Mouse (Mus musculus) ovary, postnatal 14 days (tissue): ENCODE data around the gene Zc3h18.

Experiments
- DNase-seq: peaks from one replicate; pipeline ENCODE4 v3.0.0; 2022; ENCODE audit warnings: low spot score

Zc3h18 gene

GRCm38 (mm10) chr8:122347811-122348552 is 28.4 kb upstream of the Zc3h18 start:
- no peak for DNase-seq

GRCm38 (mm10) chr8:122349357-122350297 is 26.8 kb upstream of the Zc3h18 start:
- no peak for DNase-seq

GRCm38 (mm10) chr8:122350309-122351089 is 25.9 kb upstream of the Zc3h18 start:
- no peak for DNase-seq

- no peak for DNase-seq
These were observed 22.3 kb upstream of the Zc3h18 start for GRCm38 (mm10) chr8:122354157-122354556.

- DNase-seq = no peak
These were observed 20.5 kb upstream of the Zc3h18 start for GRCm38 (mm10) chr8:122355642-122356606.

GRCm38 (mm10) chr8:122357202-122357601 is 19.2 kb upstream of the Zc3h18 start:
- DNase-seq = no peak

GRCm38 (mm10) chr8:122357641-122358040 is 18.8 kb upstream of the Zc3h18 start:
- DNase-seq = no peak

GRCm38 (mm10) chr8:122359111-122359775 is 17.2 kb upstream of the Zc3h18 start:
- no peak for DNase-seq

GRCm38 (mm10) chr8:122360696-122361416 is 15.6 kb upstream of the Zc3h18 start, which contains the start of gene Trhr2:
Trhr2 (minus strand) TSS chr8:122360746.
- no peak for DNase-seq

GRCm38 (mm10) chr8:122362271-122362670 is 14.1 kb upstream of the Zc3h18 start:
- no peak for DNase-seq

GRCm38 (mm10) chr8:122362967-122363366 is 13.4 kb upstream of the Zc3h18 start:
- no peak for DNase-seq

GRCm38 (mm10) chr8:122368494-122368893 is 7.9 kb upstream of the Zc3h18 start:
- DNase-seq = no peak

- DNase-seq = peak; percentile 53
These were observed 6.7 kb upstream of the Zc3h18 start for GRCm38 (mm10) chr8:122369665-122370064.

- no peak for DNase-seq
These were observed 4.7 kb upstream of the Zc3h18 start for GRCm38 (mm10) chr8:122371706-122372105.

GRCm38 (mm10) chr8:122375320-122375719 is 1.1 kb upstream of the Zc3h18 start:
- no peak for DNase-seq

GRCm38 (mm10) chr8:122375751-122376364 is 551 bp upstream of the Zc3h18 start:
- no peak for DNase-seq

GRCm38 (mm10) chr8:122383039-122383438 is 6.6 kb downstream of the Zc3h18 start:
- no peak for DNase-seq

- no peak for DNase-seq
These were observed 12.9 kb downstream of the Zc3h18 start for GRCm38 (mm10) chr8:122389357-122389756.

GRCm38 (mm10) chr8:122390758-122391157 is 14.3 kb downstream of the Zc3h18 start:
- no peak for DNase-seq
